ENCODE assay signal across 34 mouse cellular contexts in genomic region chr9:90884467-90884866, GRCm38 (mm10).
"Had no signal": no experiment of that assay in that cellular context is flagged by ENCODE, and none has a peak within 500 bp of the region (broad histone marks: within the 10 kb centered on the region; RNA-seq: fewer than 3 reads in every experiment).

No protein-coding gene starts in this region.

- H3K9ac ChIP-seq: heart, embryonic 12.5 days; heart, embryonic 13.5 days; heart, embryonic 15.5 days; hindbrain, embryonic 12.5 days; hindbrain, embryonic 13.5 days; hindbrain, embryonic 14.5 days; hindbrain, embryonic 15.5 days; intestine, embryonic 15.5 days had no signal

- H3K27me3 ChIP-seq: heart, embryonic 12.5 days; heart, embryonic 13.5 days; heart, embryonic 15.5 days; hindbrain, embryonic 12.5 days; hindbrain, embryonic 13.5 days; hindbrain, embryonic 15.5 days; intestine, embryonic 15.5 days had no signal

- H3K9me3 ChIP-seq: heart, embryonic 10.5 days; heart, embryonic 12.5 days; heart, embryonic 13.5 days; heart, embryonic 15.5 days; hindbrain, embryonic 10.5 days; hindbrain, embryonic 12.5 days; hindbrain, embryonic 13.5 days; hindbrain, embryonic 15.5 days; intestine, embryonic 15.5 days had no signal

- H3K4me2 ChIP-seq: heart, embryonic 11.5 days; heart, embryonic 12.5 days; heart, embryonic 13.5 days; heart, embryonic 15.5 days; hindbrain, embryonic 12.5 days; hindbrain, embryonic 13.5 days; hindbrain, embryonic 14.5 days; hindbrain, embryonic 15.5 days; intestine, embryonic 15.5 days had no signal

- H3K36me3 ChIP-seq: heart, embryonic 10.5 days; heart, embryonic 12.5 days; heart, embryonic 13.5 days; heart, embryonic 15.5 days; hindbrain, embryonic 10.5 days; hindbrain, embryonic 12.5 days; hindbrain, embryonic 13.5 days; hindbrain, embryonic 15.5 days; intestine, embryonic 15.5 days had no signal

- DNase-seq: heart, postnatal 10 days; heart, postnatal 14 days; heart, postnatal 36 days; kidney, adult 11 months; kidney, adult 18-20 months; kidney, adult 2 months; kidney, adult 8-10 months; kidney, adult 9 months; kidney, postnatal 10 days; kidney, postnatal 14 days; kidney, postnatal 25 days; kidney, postnatal 36 days; kidney, postnatal 4 days; layer of hippocampus, adult 9-11 months; layer of hippocampus, postnatal 36 days had no signal

- H3K4me1 ChIP-seq: heart, embryonic 10.5 days; heart, embryonic 12.5 days; heart, embryonic 13.5 days; heart, embryonic 15.5 days; hindbrain, embryonic 10.5 days; hindbrain, embryonic 12.5 days; hindbrain, embryonic 13.5 days; hindbrain, embryonic 15.5 days; intestine, embryonic 15.5 days had no signal

- ATAC-seq: hindbrain, embryonic 16.5 days; hindbrain, postnatal 0 days; inflammation-experienced regulatory T-cells, adult 6 months; intestine, embryonic 15.5 days; intestine, embryonic 16.5 days; intestine, postnatal 0 days had no signal

- H3K27ac ChIP-seq: heart, embryonic 10.5 days; heart, embryonic 13.5 days; heart, embryonic 15.5 days; hindbrain, embryonic 10.5 days; hindbrain, embryonic 12.5 days; hindbrain, embryonic 13.5 days; hindbrain, embryonic 14.5 days; hindbrain, embryonic 15.5 days; hindbrain, postnatal 0 days; intestine, embryonic 15.5 days; kidney, postnatal 0 days; layer of hippocampus, adult 2 months; left cerebral cortex, adult 2 months had no signal

- H3K4me3 ChIP-seq: heart, embryonic 10.5 days; heart, embryonic 12.5 days; heart, embryonic 13.5 days; heart, embryonic 15.5 days; hindbrain, embryonic 10.5 days; hindbrain, embryonic 12.5 days; hindbrain, embryonic 13.5 days; hindbrain, embryonic 15.5 days; intestine, embryonic 15.5 days; layer of hippocampus, adult 2 months; left cerebral cortex, adult 2 months had no signal
